Mouse (Mus musculus): ENCODE data around the gene Srcap. TPM values are rescaled to one million over a fixed set of nuclear protein-coding genes. Genes with fewer than 3 reads are reported as not detected.
"Not testable (repeated sequence)": the region's sequence is repeated elsewhere in the genome, so short reads cannot be mapped to it uniquely, and the experiment has no call there.

Srcap gene
- total and polyA plus RNA-seq, 3 experiments, result 14.8 to 107 (median 48.5) TPM

- no peak for DNase-seq (ENCODE audit: low spot score)
- Histone ChIP-seq H3K36me3 (replicated peaks) (peaks cover 3% of the 10 kb centered on the region), H3K9me3 (replicated peaks) (no peaks in the 10 kb centered on the region), H3K4me3 (ENCODE audit: low read depth, low read length) (no peak overlapping the region), H3K27me3 (ENCODE audit: insufficient read depth, low read length) (no peaks in the 10 kb centered on the region), H3K4me1 (ENCODE audit: insufficient read depth, low read depth, low read length) (peaks cover 16% of the 10 kb centered on the region; the same call in 1 of the 2 replicates)
- ATAC-seq (ENCODE audit: extremely low read depth, insufficient number of reproducible peaks, low FRiP score, poor library complexity, severe bottlenecking), result no peak
- TF ChIP-seq POLR2AphosphoS5 (IDR thresholded peaks at IDR 0.05; ENCODE audit: insufficient replicate concordance, low read depth, low read length) (no peak), CTCF (IDR thresholded peaks at IDR 0.05; ENCODE audit: low read depth, low read length) (no peak), GATA1 (IDR thresholded peaks at IDR 0.05; ENCODE audit: borderline replicate concordance, low read length) (no peak), TAL1 (conservative IDR thresholded peaks at IDR 0.05; ENCODE audit: low read depth, low read length) (no peak)
Observed at GRCm38 (mm10) chr7:127508291-127508690, 3.5 kb upstream of the Srcap start.

GRCm38 (mm10) chr7:127509830-127510229, 2.0 kb upstream of the Srcap start:
- not testable (repeated sequence) for DNase-seq (ENCODE audit: low spot score); H3K27me3 ChIP-seq (ENCODE audit: insufficient read depth, low read length); H3K4me3 ChIP-seq (ENCODE audit: low read depth, low read length); ATAC-seq (ENCODE audit: extremely low read depth, insufficient number of reproducible peaks, low FRiP score, poor library complexity, severe bottlenecking); H3K9me3 ChIP-seq (replicated peaks); H3K36me3 ChIP-seq (replicated peaks)
- H3K4me1 ChIP-seq (ENCODE audit: insufficient read depth, low read depth, low read length), result peaks cover 31% of the 10 kb centered on the region

GRCm38 (mm10) chr7:127511241-127511640, 542 bp upstream of the Srcap start:
- Histone ChIP-seq H3K4me1 (ENCODE audit: insufficient read depth, low read depth, low read length) (peaks cover 40% of the 10 kb centered on the region), H3K36me3 (replicated peaks) (peaks cover 22% of the 10 kb centered on the region), H3K4me3 (ENCODE audit: low read depth, low read length) (peak overlapping the region; percentile 87), H3K9me3 (replicated peaks) (no peaks in the 10 kb centered on the region), H3K27me3 (ENCODE audit: insufficient read depth, low read length) (no peaks in the 10 kb centered on the region)
- ATAC-seq (ENCODE audit: extremely low read depth, insufficient number of reproducible peaks, low FRiP score, poor library complexity, severe bottlenecking) (no peak), DNase-seq (ENCODE audit: low spot score) (no peak)
- no peak for TF ChIP-seq POLR2AphosphoS5 (IDR thresholded peaks at IDR 0.05; ENCODE audit: insufficient replicate concordance, low read depth, low read length)

GRCm38 (mm10) chr7:127512231-127513015, 640 bp downstream of the Srcap start:
- Histone ChIP-seq H3K4me3 (ENCODE audit: low read depth, low read length) (peak overlapping the region; percentile 87), H3K4me1 (ENCODE audit: insufficient read depth, low read depth, low read length) (peaks cover 41% of the 10 kb centered on the region), H3K9me3 (replicated peaks) (no peaks in the 10 kb centered on the region), H3K27me3 (ENCODE audit: insufficient read depth, low read length) (no peaks in the 10 kb centered on the region), H3K36me3 (replicated peaks) (peaks cover 34% of the 10 kb centered on the region)
- ATAC-seq (ENCODE audit: extremely low read depth, insufficient number of reproducible peaks, low FRiP score, poor library complexity, severe bottlenecking) (peak; percentile 45; the same call in 1 of the 2 replicates), DNase-seq (ENCODE audit: low spot score) (peak; percentile 93)
- TF ChIP-seq CTCF (IDR thresholded peaks at IDR 0.05; ENCODE audit: low read depth, low read length) (no peak), GATA2 (IDR thresholded peaks at IDR 0.05; ENCODE audit: borderline replicate concordance, low read depth, low read length) (no peak), TAL1 (conservative IDR thresholded peaks at IDR 0.05; ENCODE audit: low read depth, low read length) (no peak), POLR2AphosphoS5 (IDR thresholded peaks at IDR 0.05; ENCODE audit: insufficient replicate concordance, low read depth, low read length) (no peak; the same call in 1 of the 2 replicates), GATA1 (IDR thresholded peaks at IDR 0.05; ENCODE audit: borderline replicate concordance, low read length) (no peak)

GRCm38 (mm10) chr7:127513016-127513390, 1.2 kb downstream of the Srcap start:
- Histone ChIP-seq H3K9me3 (replicated peaks) (no peaks in the 10 kb centered on the region), H3K4me3 (ENCODE audit: low read depth, low read length) (peak overlapping the region; percentile 87), H3K36me3 (replicated peaks) (peaks cover 40% of the 10 kb centered on the region), H3K4me1 (ENCODE audit: insufficient read depth, low read depth, low read length) (peaks cover 41% of the 10 kb centered on the region), H3K27me3 (ENCODE audit: insufficient read depth, low read length) (no peaks in the 10 kb centered on the region)
- TF ChIP-seq POLR2AphosphoS5 (IDR thresholded peaks at IDR 0.05; ENCODE audit: insufficient replicate concordance, low read depth, low read length), result no peak
- TF ChIP-seq TAL1 (conservative IDR thresholded peaks at IDR 0.05; ENCODE audit: low read depth, low read length), result no peak
- no peak for TF ChIP-seq CTCF (IDR thresholded peaks at IDR 0.05; ENCODE audit: low read depth, low read length)
- TF ChIP-seq GATA1 (IDR thresholded peaks at IDR 0.05; ENCODE audit: borderline replicate concordance, low read length), result no peak
- no peak for TF ChIP-seq GATA2 (IDR thresholded peaks at IDR 0.05; ENCODE audit: borderline replicate concordance, low read depth, low read length)
- ATAC-seq (ENCODE audit: extremely low read depth, insufficient number of reproducible peaks, low FRiP score, poor library complexity, severe bottlenecking) (no peak), DNase-seq (ENCODE audit: low spot score) (peak; percentile 20)

GRCm38 (mm10) chr7:127513781-127514180, 2.0 kb downstream of the Srcap start:
- Histone ChIP-seq H3K4me3 (ENCODE audit: low read depth, low read length) (peak overlapping the region; percentile 87), H3K36me3 (replicated peaks) (peaks cover 47% of the 10 kb centered on the region), H3K27me3 (ENCODE audit: insufficient read depth, low read length) (no peaks in the 10 kb centered on the region), H3K4me1 (ENCODE audit: insufficient read depth, low read depth, low read length) (peaks cover 41% of the 10 kb centered on the region), H3K9me3 (replicated peaks) (no peaks in the 10 kb centered on the region)
- DNase-seq (ENCODE audit: low spot score), result no peak
- ATAC-seq (ENCODE audit: extremely low read depth, insufficient number of reproducible peaks, low FRiP score, poor library complexity, severe bottlenecking), result no peak
- TF ChIP-seq TAL1 (conservative IDR thresholded peaks at IDR 0.05; ENCODE audit: low read depth, low read length) (no peak), POLR2AphosphoS5 (IDR thresholded peaks at IDR 0.05; ENCODE audit: insufficient replicate concordance, low read depth, low read length) (no peak), GATA1 (IDR thresholded peaks at IDR 0.05; ENCODE audit: borderline replicate concordance, low read length) (no peak), CTCF (IDR thresholded peaks at IDR 0.05; ENCODE audit: low read depth, low read length) (no peak), GATA2 (IDR thresholded peaks at IDR 0.05; ENCODE audit: borderline replicate concordance, low read depth, low read length) (no peak)
